Mouse (Mus musculus) thymus, postnatal 25 days (tissue): ENCODE results near the gene Rasal3.

Experiments
- DNase-seq: peaks from one replicate; pipeline ENCODE4 v3.0.0; 2022

The Rasal3 gene

DNA sequence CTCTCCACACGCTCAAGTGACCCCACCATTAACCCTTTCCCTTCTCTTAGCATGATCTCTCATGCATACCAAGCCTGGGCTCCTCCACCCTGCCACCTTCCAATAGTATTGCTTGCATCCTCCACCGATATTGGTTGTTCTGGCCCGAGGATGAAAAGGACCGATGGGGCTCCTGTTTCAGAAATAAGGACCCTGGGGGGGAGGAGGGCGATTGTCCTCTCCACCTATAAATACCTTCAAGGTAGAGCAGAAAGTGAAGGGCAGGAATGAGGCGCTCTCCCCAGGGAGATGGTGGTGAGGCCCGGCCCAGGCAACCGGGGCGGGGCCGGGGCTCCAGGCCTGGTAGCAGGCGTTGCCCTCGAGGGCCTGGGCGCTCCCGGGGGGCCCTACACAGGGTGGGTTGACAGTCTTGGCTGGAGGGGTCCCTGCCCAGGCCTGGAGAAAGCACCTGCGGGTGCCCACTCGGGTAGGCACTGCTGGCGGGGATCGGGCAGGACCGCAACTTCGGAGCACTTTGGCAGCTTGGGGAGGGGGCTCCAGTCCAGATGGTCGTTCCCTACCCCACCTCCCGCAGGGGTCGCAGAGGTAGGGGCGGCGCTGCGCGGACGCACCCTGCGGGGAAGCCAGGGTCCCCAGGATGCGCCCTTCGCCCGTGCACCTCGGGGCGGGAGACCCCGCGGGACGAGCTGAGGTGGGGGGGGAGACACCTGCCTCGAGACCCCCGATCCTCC, 14.8 kb downstream of the Rasal3 start:
- no peak for DNase-seq

DNA sequence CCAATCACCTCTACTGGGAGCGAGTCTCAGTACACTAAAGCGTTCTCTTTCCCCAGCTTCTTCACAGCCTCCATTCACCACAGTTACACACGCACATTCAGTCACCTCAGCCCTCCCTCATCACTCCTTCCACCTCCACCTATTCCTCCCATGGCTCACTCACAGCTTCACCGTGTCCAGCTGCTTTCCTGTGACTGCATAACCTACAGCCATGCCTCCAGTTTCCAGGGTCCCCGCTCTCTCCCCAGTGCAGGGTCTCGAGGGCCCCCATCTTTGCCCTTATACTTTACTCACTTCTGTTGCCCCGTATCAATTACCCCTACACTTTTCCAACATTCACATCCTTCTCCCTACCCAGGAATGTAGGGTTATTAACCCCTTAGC, 15.4 kb downstream of the Rasal3 start:
- DNase-seq = no peak

DNA sequence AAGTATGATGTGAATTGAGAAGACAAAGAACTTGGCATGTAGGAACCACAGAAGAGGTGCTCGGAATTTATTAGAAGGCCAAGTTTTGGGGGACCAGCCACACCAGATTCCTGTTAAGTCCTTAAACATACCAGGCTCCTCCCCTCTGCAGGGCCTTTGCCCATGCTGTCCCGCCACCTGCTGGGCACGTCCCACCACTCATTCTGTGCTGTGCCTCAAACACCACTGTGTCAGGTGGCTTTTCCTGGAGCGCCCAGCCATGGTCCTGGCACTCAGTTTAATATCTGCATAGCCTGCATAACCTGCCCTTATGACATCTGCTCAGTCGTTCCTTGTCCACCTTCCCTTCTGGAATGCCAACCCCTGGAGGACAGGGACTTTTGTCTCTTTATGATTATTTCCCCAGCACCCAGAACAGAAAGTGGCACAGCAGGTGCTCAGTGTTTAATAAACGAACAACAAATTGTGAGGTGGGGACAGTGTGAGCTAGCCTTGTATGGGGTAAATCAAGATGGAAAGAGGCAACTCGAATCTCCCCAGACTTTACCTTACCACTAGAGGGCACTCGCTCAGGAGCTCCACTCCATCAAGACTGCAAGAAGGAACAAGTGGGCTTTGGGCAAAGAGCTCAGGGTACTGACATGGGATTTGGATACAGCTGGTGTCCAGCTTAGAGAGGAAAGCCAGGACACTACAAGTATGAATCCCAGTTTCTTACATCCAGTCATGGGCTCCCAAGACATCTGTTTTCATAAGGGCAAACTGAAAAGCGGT, 16.5 kb downstream of the Rasal3 start:
- DNase-seq = peak; percentile 71

DNA sequence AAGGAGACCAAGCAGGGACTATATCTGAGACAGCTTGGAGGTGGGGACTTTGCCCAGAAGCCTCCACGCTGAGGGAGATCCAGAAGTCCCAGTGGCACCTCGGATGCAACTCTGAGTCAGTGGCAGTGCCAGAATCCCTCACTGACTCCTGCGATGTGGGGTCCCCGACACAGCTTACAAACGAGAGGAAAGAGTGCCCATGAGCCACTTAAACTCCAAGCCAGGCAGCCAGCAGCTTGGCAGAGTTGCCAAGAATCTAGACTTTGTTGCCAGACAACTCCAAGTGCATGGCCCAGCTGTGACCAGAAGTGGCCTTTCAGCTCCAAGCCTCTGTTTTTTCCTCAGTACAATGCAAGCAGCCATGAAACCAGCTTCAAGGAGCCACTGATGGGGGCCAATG, 19.7 kb downstream of the Rasal3 start:
- DNase-seq = no peak

- DNase-seq = no peak
These were observed 20.8 kb downstream of the Rasal3 start for GRCm38 (mm10) chr17:32382576-32382975.

- DNase-seq = no peak
These were observed 24.6 kb downstream of the Rasal3 start for GRCm38 (mm10) chr17:32378786-32379185.

DNA sequence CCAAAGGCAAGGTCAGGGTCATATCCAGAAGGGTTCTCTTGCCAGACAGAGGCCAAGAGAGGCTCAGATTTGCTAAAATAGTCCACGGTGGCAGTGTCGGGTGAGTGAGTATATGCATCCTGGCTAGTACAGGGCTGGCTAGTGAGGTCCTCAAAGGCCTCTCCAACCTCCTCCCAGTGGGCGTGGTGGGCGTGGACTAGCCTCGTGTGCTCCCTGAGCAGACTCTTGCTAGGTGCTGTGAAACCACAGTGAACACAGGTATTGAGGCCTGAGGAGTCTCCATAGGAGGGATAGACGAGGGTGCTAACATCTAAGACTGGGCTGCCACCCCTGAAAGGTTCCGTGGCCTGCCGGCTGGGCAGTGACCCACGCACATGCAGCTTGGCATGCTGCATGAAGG, 26.2 kb downstream of the Rasal3 start:
- no peak for DNase-seq

- DNase-seq = no peak
These were observed 26.9 kb downstream of the Rasal3 start for GRCm38 (mm10) chr17:32376475-32376874.

DNA sequence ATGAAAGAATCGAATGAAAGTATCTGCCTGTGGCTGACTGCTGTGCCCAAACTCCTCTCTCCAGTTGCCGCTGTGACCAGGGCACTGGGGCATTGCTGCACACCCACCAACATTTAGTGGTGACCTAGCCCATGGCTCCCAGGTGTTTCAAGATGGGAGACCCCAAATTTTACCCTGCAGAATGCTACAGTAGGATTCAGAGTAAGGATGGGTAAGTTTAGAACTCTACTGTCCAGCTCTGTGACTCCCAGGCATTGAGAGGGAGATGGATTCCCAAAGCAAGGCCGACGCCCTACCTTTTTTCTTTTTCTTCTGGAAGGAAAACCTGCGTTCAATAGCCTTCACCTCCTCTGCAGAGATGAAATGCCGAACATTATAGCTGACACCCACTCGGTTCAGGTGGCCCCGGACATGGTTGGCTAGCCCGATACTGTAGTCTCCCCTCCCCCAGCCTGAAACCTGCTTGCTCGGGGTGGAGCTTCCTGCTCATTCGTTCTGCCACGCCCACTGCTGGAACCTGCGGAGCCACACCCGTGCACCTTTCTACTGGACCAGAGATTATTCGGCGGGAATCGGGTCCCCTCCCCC, 34.3 kb downstream of the Rasal3 start:
- DNase-seq = no peak

DNA sequence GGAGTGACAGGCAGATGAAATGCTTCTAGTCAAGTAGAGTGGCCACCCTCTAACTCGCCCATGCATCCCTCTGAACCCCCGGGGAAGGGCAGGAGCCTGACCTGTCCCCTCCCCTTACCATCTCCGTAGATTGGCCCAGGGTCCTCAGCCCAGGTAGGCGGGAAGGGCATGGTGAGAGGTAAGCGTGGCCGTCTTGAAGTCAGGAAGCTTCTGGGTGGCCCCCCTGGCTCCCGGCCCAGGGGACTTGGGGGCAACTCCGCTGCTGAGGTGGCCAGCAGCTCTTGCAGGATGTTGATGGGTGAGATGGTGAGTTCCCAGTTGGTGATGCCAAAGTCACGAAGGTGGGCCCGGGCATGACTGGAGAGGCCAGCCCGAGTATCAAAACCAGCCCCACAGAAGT, 35.7 kb downstream of the Rasal3 start:
- no peak for DNase-seq

GRCm38 (mm10) chr17:32365296-32365695, 38.1 kb downstream of the Rasal3 start:
- DNase-seq = no peak

DNA sequence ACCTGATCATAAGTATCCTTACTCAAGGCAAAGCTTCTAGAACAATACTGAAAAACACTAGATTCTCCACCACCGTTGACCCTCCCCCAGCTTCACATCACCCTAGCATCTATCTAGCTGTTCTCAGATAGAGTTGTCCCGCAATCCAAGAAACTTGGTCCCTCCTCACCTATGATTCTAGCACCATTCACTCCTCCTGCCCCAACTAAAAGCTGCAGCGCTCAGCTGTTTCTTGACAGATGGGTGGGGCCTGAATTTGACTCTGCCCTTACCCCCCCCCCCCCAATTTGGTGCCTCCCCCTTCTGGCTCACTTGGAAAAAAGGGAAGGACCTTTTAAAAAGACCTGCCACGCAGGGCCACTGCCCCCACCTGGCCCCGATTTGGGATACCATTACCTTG, 38.5 kb downstream of the Rasal3 start:
- no peak for DNase-seq

DNA sequence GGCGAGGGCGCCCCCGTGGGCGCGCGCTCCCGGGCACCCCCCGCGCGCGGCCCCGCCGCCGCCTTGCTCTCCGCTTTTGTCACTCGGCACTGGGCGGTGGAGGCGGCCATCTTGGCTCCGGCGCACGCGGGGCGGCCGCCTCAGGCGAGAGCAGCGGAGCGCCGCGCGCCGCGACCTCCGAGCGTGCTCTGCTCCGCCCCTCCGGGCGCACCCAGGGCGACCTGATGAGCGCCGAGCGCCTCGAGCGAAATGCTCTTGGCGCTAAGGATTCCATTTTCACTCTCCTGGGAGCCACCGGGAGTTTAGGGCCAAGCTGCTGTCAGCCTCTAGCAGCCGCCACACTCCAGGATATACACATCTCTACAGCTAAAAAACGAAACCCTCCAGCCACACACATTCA, 39.1 kb downstream of the Rasal3 start:
- DNase-seq = peak; percentile 82

DNA sequence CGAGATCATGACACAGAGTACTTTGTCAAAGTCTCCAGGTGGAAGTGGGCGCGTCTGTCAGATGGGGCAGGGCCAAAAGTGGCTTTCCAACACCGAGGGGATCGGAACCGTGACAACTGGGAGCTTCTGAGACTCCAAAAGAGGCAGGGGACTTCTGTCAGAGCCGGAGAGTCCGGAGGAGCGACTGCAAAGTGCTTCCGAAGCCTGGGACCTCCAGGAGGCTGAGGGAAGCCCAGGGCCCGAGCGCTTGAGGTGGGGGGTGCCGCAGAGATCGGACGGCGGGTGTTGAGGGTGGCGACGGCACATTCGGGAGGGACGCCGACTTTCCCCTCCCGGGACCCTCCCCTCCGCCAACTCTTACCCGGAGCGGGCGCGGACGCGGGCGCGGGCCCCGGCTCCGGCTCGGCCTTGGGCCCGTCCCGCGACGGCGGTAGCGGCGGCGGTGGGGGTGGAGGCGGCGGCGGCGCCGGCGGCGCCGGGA, 39.5 kb downstream of the Rasal3 start:
- peak; percentile 39 for DNase-seq

- no peak for DNase-seq
These were observed 40.7 kb downstream of the Rasal3 start for GRCm38 (mm10) chr17:32362686-32363085.

GRCm38 (mm10) chr17:32359928-32360327, 43.5 kb downstream of the Rasal3 start:
- no peak for DNase-seq

GRCm38 (mm10) chr17:32358943-32359340, 44.4 kb downstream of the Rasal3 start:
- DNase-seq = no peak

GRCm38 (mm10) chr17:32358192-32358942, 45.0 kb downstream of the Rasal3 start:
- no peak for DNase-seq

DNA sequence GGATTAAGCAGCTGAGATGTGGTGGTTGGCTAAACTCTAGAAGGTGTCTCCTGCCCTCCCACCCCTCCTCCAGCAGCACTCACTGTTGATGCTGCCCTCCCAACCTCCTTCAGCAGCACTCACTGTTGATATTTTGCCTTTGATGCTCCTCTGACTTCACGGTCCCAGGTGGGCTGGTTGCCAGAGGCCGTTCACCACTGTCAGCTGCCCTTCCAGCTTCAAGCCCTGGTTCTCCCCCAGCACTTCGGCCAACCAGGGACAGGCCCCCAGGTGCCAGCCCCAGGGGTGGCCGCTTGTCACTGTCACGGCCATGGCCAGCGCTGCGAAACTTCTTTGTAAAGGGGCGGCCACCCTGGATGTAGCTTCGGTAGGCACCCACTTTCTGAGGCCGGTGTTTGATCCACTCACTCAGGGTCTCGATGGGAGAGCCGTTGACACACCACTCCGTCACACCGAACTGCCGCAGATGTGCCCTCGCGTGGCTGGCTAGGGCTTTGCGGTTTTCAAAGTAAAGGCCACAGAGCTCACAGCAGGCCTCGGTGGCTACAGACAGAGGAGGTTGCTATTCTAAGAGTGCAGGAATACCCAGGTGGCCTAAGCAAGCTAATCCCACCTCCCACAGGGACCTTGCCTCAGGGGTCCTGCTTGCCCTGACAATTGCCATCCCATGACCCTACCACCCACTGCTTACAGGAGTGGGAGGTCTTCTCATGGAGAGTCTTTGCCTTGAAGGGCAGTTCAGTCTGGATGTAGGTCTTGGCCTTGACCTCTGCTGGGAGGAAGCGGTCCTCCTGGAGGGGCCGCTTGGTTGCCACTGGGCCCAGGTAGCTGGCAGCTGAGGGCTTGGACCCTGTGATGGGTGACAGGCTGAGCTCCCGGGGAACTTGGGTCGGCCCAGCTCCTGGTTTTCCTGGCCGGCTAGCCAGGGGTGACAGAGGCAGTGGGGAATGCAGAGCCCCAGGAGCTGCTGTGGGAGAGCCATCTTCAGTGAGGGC, 46.3 kb downstream of the Rasal3 start:
- no peak for DNase-seq

DNA sequence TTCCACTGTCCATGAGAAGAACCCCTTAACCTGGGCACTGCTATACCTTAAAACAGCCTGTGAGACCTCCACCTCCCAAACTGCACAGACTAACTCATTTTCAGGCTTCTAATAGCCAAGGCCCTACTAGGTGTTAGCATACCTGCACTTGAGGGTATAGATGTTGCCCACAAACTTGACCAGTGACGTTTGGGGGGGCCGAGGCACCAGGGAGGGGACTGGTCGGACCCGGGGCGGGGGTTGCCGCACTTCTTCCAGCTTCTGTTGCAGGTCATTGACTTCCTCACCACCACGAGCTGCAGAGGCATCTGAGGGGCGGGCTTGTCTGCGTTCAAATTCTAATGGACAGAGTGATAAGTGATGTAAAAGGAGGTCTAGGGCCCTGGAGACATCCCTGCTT, 47.1 kb downstream of the Rasal3 start:
- no peak for DNase-seq

- no peak for DNase-seq
These were observed 48.4 kb downstream of the Rasal3 start for GRCm38 (mm10) chr17:32355031-32355430.

DNA sequence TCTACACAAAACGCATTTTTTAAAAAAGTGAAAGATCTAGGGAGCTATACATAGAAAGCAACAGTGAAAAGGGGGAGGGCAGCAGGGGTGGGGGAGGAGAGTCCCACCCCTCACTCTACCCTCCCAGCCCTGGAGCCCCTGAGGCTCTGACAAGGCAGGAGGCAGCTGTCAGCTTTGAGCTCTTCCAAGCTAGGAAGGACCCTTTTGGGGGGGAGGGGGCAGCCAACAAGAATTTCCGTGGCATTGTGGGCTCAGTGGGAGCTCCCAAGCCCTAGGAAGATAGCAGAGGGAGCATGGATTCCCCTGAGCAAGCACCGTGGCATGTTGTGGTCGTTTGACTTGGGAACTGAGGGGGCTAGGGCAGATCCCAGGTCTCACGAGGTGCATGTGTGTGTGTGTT, 49.2 kb downstream of the Rasal3 start:
- DNase-seq = no peak
